In genomic region chr15:25598313-25598712, GRCm38 (mm10) we compare ENCODE assay signal across 25 mouse cellular contexts. TPM values are rescaled to one million over a fixed set of nuclear protein-coding genes. Genes with fewer than 3 reads are reported as not detected.
DNase-seq lines count a peak whose midpoint lies in the region; ATAC-seq lines count a peak whose summit lies in the region.
"Had no signal": no experiment of that assay in that cellular context is flagged by ENCODE, and none has a peak within 500 bp of the region (broad histone marks: within the 10 kb centered on the region; RNA-seq: fewer than 3 reads in every experiment).

No protein-coding gene starts in this region.

- no peak overlapping the region for H3K4me2 ChIP-seq in liver, embryonic 11.5 days
- H3K4me2 ChIP-seq: embryonic facial prominence, embryonic 13.5 days; embryonic facial prominence, embryonic 15.5 days; forebrain, embryonic 12.5 days had no signal

- peaks cover 7% of the 10 kb centered on the region for H3K4me1 ChIP-seq in heart, embryonic 10.5 days
- H3K4me1 ChIP-seq in liver, embryonic 11.5 days (replicated peaks; ENCODE audit: control insufficient read depth, insufficient read depth, low read length) = no peaks in the 10 kb centered on the region
- H3K4me1 ChIP-seq: embryonic facial prominence, embryonic 15.5 days had no signal

- H3K27ac ChIP-seq in heart, embryonic 10.5 days = no peak overlapping the region
- no peak overlapping the region for H3K27ac ChIP-seq in liver, embryonic 11.5 days (ENCODE audit: low read depth, low read length)
- H3K27ac ChIP-seq: embryonic facial prominence, embryonic 13.5 days; embryonic facial prominence, embryonic 15.5 days; forebrain, embryonic 10.5 days; forebrain, embryonic 12.5 days had no signal

- H3K36me3 ChIP-seq in heart, embryonic 10.5 days = no peaks in the 10 kb centered on the region
- no peaks in the 10 kb centered on the region for H3K36me3 ChIP-seq in liver, embryonic 11.5 days (ENCODE audit: control insufficient read depth, insufficient read depth, low read length)
- H3K36me3 ChIP-seq: embryonic facial prominence, embryonic 13.5 days; embryonic facial prominence, embryonic 15.5 days; forebrain, embryonic 10.5 days; forebrain, embryonic 12.5 days; G1E had no signal

- no peak overlapping the region for H3K4me3 ChIP-seq in heart, embryonic 10.5 days
- H3K4me3 ChIP-seq in liver, embryonic 11.5 days (ENCODE audit: low read depth, low read length) = no peak overlapping the region
- H3K4me3 ChIP-seq: embryonic facial prominence, embryonic 13.5 days; embryonic facial prominence, embryonic 15.5 days; erythroblast, embryonic 14.5 days; forebrain, embryonic 10.5 days; forebrain, embryonic 12.5 days had no signal

- H3K9me3 ChIP-seq in heart, embryonic 10.5 days = no peaks in the 10 kb centered on the region
- no peaks in the 10 kb centered on the region for H3K9me3 ChIP-seq in liver, embryonic 11.5 days (ENCODE audit: control insufficient read depth, low read length)
- H3K9me3 ChIP-seq: embryonic facial prominence, embryonic 13.5 days; embryonic facial prominence, embryonic 15.5 days; forebrain, embryonic 10.5 days; forebrain, embryonic 12.5 days had no signal

- no peak for ATAC-seq in liver, embryonic 11.5 days (replicated peaks; ENCODE audit: low FRiP score)
- ATAC-seq: activated CD4-positive, CD25-positive, alpha-beta regulatory T cell, adult 4 months; CD4-positive, CD25-positive, alpha-beta regulatory T cell, adult 4 months; forebrain, embryonic 14.5 days; forebrain, embryonic 16.5 days; Patski had no signal

- WGBS in heart, embryonic 10.5 days = 92% methylated on average over 5 of the region's 5 CpGs
- 84% methylated on average over 5 of the region's 5 CpGs for WGBS in liver, embryonic 11.5 days

- peak; percentile 42 for DNase-seq in adrenal gland, adult 8-10 months
- no peak for DNase-seq in adrenal gland, postnatal 4 days (ENCODE audit: low spot score in 2 of 2)
- peak; percentile 55 for DNase-seq in heart, adult 11 months
- no peak for DNase-seq in heart, embryonic 10.5 days (ENCODE audit: low spot score)
- peak; percentile 29 for DNase-seq in adrenal gland, postnatal 25 days
- no peak for DNase-seq in liver, embryonic 11.5 days (ENCODE audit: low spot score)
- DNase-seq: cerebellum, adult 11 months; cerebellum, adult 18-20 months; cerebellum, adult 8-10 months; cerebellum, adult 9-11 months; cerebellum, postnatal 14 days; cerebellum, postnatal 36 days; embryo, embryonic 11 days had no signal

- H3K27me3 ChIP-seq in heart, embryonic 10.5 days (ENCODE audit: insufficient read depth, poor library complexity, severe bottlenecking) = peaks cover 5% of the 10 kb centered on the region
- H3K27me3 ChIP-seq in liver, embryonic 11.5 days (replicated peaks; ENCODE audit: control insufficient read depth, insufficient read depth, low read length) = no peaks in the 10 kb centered on the region
- H3K27me3 ChIP-seq: CH12.LX; embryonic facial prominence, embryonic 13.5 days; embryonic facial prominence, embryonic 15.5 days; Patski had no signal

- no peak overlapping the region for H3K9ac ChIP-seq in liver, embryonic 11.5 days (ENCODE audit: low read depth, low read length)
- H3K9ac ChIP-seq: embryonic facial prominence, embryonic 13.5 days; embryonic facial prominence, embryonic 15.5 days; forebrain, embryonic 12.5 days had no signal

RNA-seq across cellular contexts. Expression of gene Myo10, which starts 24.0 kb away (rescaled TPM):
- 10 to 100 TPM; 59.0 to 68.5 (median 62.0) TPM for total RNA-seq in adrenal gland, adult 8-10 months (2022)
- total RNA-seq in adrenal gland, postnatal 4 days (2021) = 10 to 100 TPM; 87.7 to 91.2 TPM
- 14.4 and 21.0 TPM in 2 replicates for polyA plus RNA-seq in heart, embryonic 10.5 days (2016; fragmentation: Nextera tagmentation; extraction: Ambion mirVana)
- total RNA-seq in adrenal gland, postnatal 25 days (2021) = 92.8 and 107 TPM in 2 replicates
- polyA plus RNA-seq in liver, embryonic 11.5 days (2014; fragmentation: Nextera tagmentation; extraction: Ambion mirVana) = 14.4 and 16.3 TPM in 2 replicates
- polyA plus RNA-seq: G1E had no signal

Comparison
In these comparisons a context has a peak if more than half of its experiments do, and no peak if none do; other contexts are left out.
1. DNase-seq: peak in adrenal gland, adult 8-10 months (single experiment), heart, adult 11 months (single experiment) and adrenal gland, postnatal 25 days (single experiment); none in adrenal gland, postnatal 4 days (0 of 2), heart, embryonic 10.5 days (single experiment) and liver, embryonic 11.5 days (single experiment).